Comparison of ENCODE assay signal across 11 mouse cellular contexts in genomic region chr4:32258093-32258492, GRCm38 (mm10). TPM values are rescaled to one million over a fixed set of nuclear protein-coding genes. Genes with fewer than 3 reads are reported as not detected.
DNase-seq lines count a peak whose midpoint lies in the region; ATAC-seq lines count a peak whose summit lies in the region.
"Had no signal": no experiment of that assay in that cellular context is flagged by ENCODE, and none has a peak within 500 bp of the region (broad histone marks: within the 10 kb centered on the region; RNA-seq: fewer than 3 reads in every experiment).

No protein-coding gene starts in this region.

- DNase-seq in lung, postnatal 25 days (ENCODE audit: low spot score) = peak; percentile 34
- DNase-seq in lung, postnatal 14 days = no peak
- peak; percentile 63 to 68 for DNase-seq in spleen, adult 18-20 months
- DNase-seq in thymus, postnatal 4 days = peak; percentile 87
- no peak for DNase-seq in cerebellum, adult 9-10 months
- no peak for DNase-seq in heart, postnatal 10 days
- DNase-seq in ovary, postnatal 10 days (ENCODE audit: low spot score) = no peak
- DNase-seq: cerebellum, adult 2 months; heart, postnatal 4 days; right cerebral cortex, postnatal 14 days had no signal

- ATAC-seq in granulocyte monocyte progenitor cell, adult 5-6 weeks (replicated peaks; ENCODE audit: poor library complexity, severe bottlenecking) = peak; percentile 95

- intact Hi-C loops in heart, postnatal 10 days (cut with DNase I) = no loop called here

RNA-seq across cellular contexts. Expression of gene Bach2, which starts 19.5 kb away (rescaled TPM):
- 0.67 and 4.9 TPM in 2 replicates for total RNA-seq in granulocyte monocyte progenitor cell, adult 5-6 weeks (2014; fragmentation: Nextera tagmentation)
- under 0.01 and 0.17 TPM in 2 replicates for total RNA-seq in granulocyte monocyte progenitor cell, adult 5-6 weeks (2017)
- 10 to 100 TPM; 16.8 to 17.9 TPM for total RNA-seq in heart, postnatal 10 days (2021)

Comparison
In these comparisons a context has a peak if more than half of its experiments do, and no peak if none do; other contexts are left out.
1. DNase-seq: peak in lung, postnatal 25 days (single experiment), spleen, adult 18-20 months (2 of 2) and thymus, postnatal 4 days (single experiment); none in lung, postnatal 14 days (single experiment), cerebellum, adult 9-10 months (single experiment), heart, postnatal 10 days (0 of 2) and ovary, postnatal 10 days (single experiment).